Mouse (Mus musculus): Measurements from ENCODE around the gene Car11. TPM values are rescaled to one million over a fixed set of nuclear protein-coding genes. Genes with fewer than 3 reads are reported as not detected.

The Car11 gene
- total RNA-seq (2023) = 8.1 TPM

GRCm38 (mm10) chr7:45699523-45700141 lies at the start of gene Car11:
TSS of gene Car11 (plus strand) at chr7:45699843.

DNA sequence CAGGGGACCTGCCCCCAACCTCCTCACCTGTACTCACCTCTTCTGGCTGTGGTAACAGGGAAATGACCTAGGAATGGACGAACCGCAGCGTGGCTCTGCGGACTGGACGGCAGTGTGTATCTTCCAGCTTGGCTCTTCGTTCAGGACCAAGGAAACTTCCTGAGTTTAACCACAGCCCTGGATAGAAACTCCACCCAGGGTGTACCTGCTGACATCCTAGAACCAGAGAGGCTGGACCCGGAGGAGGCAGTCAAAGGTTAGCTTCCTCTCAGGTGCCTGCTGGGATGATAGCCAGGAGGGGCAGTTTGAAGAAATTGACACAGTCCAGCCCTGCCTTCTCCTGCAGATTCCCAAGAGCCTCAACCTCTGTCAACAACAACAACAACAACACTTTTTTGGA lies 33.5 kb upstream of the Car11 start, which contains the start of gene Fut2:
TSS of gene Fut2 (minus strand) at position 234 of the 400 bp plus-strand sequence.

DNA sequence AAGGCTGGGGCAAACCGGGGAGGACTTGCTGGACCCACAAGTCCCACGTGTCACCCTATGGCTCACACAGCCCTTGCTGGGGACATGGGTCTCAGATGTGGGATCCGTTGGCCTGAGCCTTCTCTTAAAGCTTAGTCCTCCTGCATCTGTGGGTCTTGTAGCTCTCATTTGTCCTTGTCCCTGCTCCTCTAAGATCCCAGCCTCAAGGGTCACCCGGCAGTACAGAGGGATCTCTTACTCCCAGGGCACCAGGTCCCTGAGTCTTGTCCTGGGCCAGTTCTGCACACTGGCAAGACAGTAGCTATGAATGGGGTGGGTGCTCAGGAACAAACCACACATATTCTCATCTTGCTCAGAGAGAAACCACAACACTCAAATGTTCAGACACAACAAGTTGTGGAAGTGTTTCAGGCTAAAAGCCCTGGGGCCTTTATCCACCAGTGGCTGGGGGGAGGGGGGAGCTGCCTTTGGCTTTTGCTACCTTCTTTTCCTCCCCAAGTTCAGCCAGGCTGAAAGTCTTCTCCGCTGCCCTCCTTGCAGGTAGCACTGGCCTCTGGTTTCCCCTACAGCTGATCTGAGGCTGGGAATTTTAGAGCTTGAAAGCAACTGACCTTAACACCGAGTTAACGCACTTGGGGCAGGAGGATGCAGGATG lies 16.1 kb upstream of the Car11 start, which contains the start of gene Ntn5:
TSS of gene Ntn5 (plus strand) at position 627 of the 655 bp plus-strand sequence.

DNA sequence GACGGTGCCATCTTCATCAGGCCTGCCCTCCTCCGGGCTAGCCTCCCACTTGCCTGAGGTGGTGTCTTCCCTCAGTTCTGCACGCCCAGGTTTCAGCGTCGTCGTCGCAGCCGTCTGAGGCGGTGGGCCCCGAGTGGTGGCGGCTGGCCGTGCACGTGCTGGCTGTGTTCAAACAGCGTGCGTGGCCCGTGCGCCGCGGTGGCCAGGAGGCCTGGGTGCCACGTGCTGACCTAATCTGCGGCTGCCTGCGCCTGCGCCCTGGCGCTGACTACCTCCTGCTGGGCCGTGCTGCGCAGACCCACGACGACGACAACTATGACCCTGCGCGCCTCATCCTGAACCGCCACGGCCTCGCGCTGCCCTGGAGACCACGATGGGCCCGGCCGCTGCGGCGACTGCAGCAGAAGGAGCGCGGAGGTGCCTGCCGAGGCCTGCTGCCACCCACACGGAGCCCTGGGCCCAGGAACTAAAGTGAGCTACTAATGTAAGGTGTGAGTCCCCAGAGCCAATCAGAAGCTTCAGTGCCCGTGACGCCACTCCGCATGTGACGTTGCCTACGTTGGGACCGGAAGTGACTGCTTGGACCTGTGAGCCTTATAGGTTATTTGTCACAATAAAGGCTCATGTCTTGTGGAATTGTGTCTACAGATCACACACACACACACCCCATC lies 5.6 kb upstream of the Car11 start, which contains the start of gene Sec1:
TSS of gene Sec1 (minus strand) at position 482 of the 671 bp plus-strand sequence.

DNA sequence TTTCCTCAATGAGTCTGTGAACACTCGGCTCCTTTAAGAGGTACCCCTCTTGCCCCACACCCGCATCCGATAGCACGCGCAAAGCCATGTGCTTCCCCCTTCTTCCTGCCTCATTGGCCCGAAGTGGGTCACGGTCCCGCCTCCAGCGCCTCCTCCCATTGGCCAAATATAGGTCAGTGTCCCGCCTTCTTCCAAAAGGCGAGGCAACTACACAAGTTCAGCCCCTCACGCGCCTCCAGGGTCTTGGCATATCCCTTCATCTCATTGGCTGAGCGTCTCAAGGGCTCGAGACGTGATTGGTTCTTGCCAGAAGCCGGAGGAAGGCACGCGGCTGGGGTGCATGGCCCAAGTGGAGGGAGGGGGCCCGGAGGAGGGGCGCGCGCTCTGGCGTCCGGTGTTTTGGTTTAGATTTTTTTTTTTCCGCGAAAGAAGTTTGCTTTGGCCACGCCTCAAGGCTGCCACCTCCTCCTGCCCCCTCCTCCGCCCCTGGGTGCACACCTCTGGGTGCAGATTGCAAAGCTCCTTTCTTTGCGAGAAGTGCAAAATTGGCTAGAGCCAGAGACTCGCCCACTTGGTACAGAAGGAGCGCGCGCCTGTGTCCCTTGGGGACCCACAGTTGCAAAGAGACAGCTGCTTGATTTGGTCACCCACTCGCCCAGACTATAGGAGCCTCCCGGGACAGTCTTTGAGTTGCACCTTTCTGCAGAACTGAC lies 5.2 kb downstream of the Car11 start, which contains the start of gene Dbp:
TSS of gene Dbp (plus strand) at position 359 of the 713 bp plus-strand sequence.

GRCm38 (mm10) chr7:45715090-45715708 lies 15.6 kb downstream of the Car11 start, which contains the start of gene Rpl18:
TSS of gene Rpl18 (plus strand) at chr7:45715457.

DNA sequence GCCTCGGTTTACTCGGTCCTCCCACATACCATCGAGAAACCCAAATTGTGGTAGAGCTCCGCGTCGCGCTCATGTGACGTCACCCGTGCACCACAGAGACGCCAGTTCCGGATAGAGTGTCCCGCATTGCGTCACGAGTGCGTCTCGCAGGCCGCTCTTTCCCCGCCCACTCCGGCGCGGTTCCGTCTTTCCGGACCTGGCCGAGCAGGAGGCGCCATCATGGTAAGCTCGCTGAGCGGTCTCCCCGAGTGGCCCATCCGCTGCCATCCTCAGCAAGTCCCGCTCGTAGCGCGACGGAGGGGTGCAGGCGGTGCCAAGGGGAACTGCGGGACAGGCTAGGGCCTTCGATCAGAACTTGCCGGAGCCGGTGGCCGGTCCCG lies 18.3 kb downstream of the Car11 start, which contains the start of gene Sphk2:
TSS of gene Sphk2 (minus strand) at position 85 of the 380 bp plus-strand sequence.

GRCm38 (mm10) chr7:45720413-45721233 lies 21.0 kb downstream of the Car11 start, which contains the start of gene Fam83e:
TSS of gene Fam83e (plus strand) at chr7:45721212.

GRCm38 (mm10) chr7:45725713-45726112 lies 26.1 kb downstream of the Car11 start, which contains the start of gene Spaca4:
TSS of gene Spaca4 (minus strand) at chr7:45725813.

Other genes starting within 250 kb of the Car11 start
- gene Ftl1, start 240.0 kb upstream of the Car11 start, total RNA-seq (2023) = 649 TPM
- gene Bax, start 232.9 kb upstream of the Car11 start, total RNA-seq (2023) = 78.4 TPM
- gene Tulp2, start 218.0 kb upstream of the Car11 start, total RNA-seq (2023) = not detected
- gene Gm45808, start 213.0 kb upstream of the Car11 start, total RNA-seq (2023) = not detected
- gene Dhdh, start 211.0 kb upstream of the Car11 start, total RNA-seq (2023) = 1.8 TPM
- gene Nucb1, start 189.4 kb upstream of the Car11 start, total RNA-seq (2023) = 61.9 TPM
- 681 TPM for gene Ppp1r15a, start 173.6 kb upstream of the Car11 start, total RNA-seq (2023)
- 1.2 TPM for gene Plekha4, start 173.5 kb upstream of the Car11 start, total RNA-seq (2023)
- not detected for gene Hsd17b14, start 144.9 kb upstream of the Car11 start, total RNA-seq (2023)
- 65.6 TPM for gene Bcat2, start 129.7 kb upstream of the Car11 start, total RNA-seq (2023)
- gene Fgf21, start 84.4 kb upstream of the Car11 start, total RNA-seq (2023) = not detected
- gene Fut1, start 82.6 kb upstream of the Car11 start, total RNA-seq (2023) = not detected
- gene Izumo1, start 78.0 kb upstream of the Car11 start, total RNA-seq (2023) = not detected
- 0.73 TPM for gene Rasip1, start 72.4 kb upstream of the Car11 start, total RNA-seq (2023)
- not detected for gene Mamstr, start 59.9 kb upstream of the Car11 start, total RNA-seq (2023)
- not detected for gene Fut2, start 33.4 kb upstream of the Car11 start, total RNA-seq (2023)
- gene Ntn5, start 15.8 kb upstream of the Car11 start, total RNA-seq (2023) = not detected
- gene Sec1, start 5.4 kb upstream of the Car11 start, total RNA-seq (2023) = not detected
- gene Dbp, start 5.2 kb downstream of the Car11 start, total RNA-seq (2023) = 29.5 TPM
- 2,694 TPM for gene Rpl18, start 15.6 kb downstream of the Car11 start, total RNA-seq (2023)
- 21.3 TPM for gene Sphk2, start 18.2 kb downstream of the Car11 start, total RNA-seq (2023)
- gene Fam83e, start 21.4 kb downstream of the Car11 start, total RNA-seq (2023) = 1.5 TPM
- not detected for gene Spaca4, start 26.0 kb downstream of the Car11 start, total RNA-seq (2023)
- gene Lmtk3, start 83.9 kb downstream of the Car11 start, total RNA-seq (2023) = 0.82 TPM
- gene Sult2b1, start 84.8 kb downstream of the Car11 start, total RNA-seq (2023) = 5.2 TPM
- 137 TPM for gene Cyth2, start 114.7 kb downstream of the Car11 start, total RNA-seq (2023)
- 1.5 TPM for gene Kcnj14, start 124.9 kb downstream of the Car11 start, total RNA-seq (2023)
- gene Grwd1, start 131.1 kb downstream of the Car11 start, total RNA-seq (2023) = 29.9 TPM
- gene Kdelr1, start 172.9 kb downstream of the Car11 start, total RNA-seq (2023) = 38.2 TPM
- 0.76 TPM for gene Grin2d, start 178.5 kb downstream of the Car11 start, total RNA-seq (2023)
- not detected for gene Syngr4, start 196.9 kb downstream of the Car11 start, total RNA-seq (2023)
- gene Tmem143, start 197.1 kb downstream of the Car11 start, total RNA-seq (2023) = 9.1 TPM
- gene Emp3, start 221.6 kb downstream of the Car11 start, total RNA-seq (2023) = 269 TPM
- gene Ccdc114, start 224.2 kb downstream of the Car11 start, total RNA-seq (2023) = 2.6 TPM

Data from CD4-positive naive resting alpha-beta T cell, adult 76 days (primary cell).